Mouse (Mus musculus) heart, postnatal 36 days (tissue): ENCODE results near the gene Adgrg1. TPM values are rescaled to one million over a fixed set of nuclear protein-coding genes. Genes with fewer than 3 reads are reported as not detected.
"Not testable (repeated sequence)": the region's sequence is repeated elsewhere in the genome, so short reads cannot be mapped to it uniquely, and the experiment has no call there.

Experiments used
- DNase-seq, 2 experiments: peaks; one replicate each; pipeline ENCODE4 v3.0.0; 2021 to 2022
- intact Hi-C: fragments of 180-260 bp; cut with DNase I; formaldehyde crosslinking; loops from one replicate; pipeline ENCODE4 v1.15.1; 2025
- total RNA-seq, 2 experiments: library from RNA; stranded (reverse); gene quantifications; 2 replicates each; pipeline ENCODE4 v1.2.3; 2021

The Adgrg1 gene
- total RNA-seq, 2 experiments from 2014 or later = 42.5 to 62.0 TPM

DNA sequence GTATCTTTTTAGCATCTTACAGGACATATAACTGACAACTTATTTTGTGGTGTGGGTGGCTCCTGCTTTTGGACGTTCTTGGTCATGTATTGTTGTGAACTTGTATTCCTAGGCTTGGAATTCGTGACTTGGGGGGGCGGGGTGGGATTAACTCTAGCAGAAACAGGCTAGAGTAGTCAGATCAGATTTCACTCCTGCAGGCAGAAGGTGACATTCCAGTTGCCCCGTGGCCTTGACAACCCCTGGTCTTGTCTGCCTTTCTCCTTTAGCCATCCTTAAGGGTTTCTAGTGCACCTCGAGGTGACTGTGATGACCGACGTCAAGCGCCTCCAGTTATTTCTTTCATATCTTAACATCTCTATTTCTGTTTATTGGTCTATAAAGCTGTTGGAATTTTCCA is 48.6 kb downstream of the Adgrg1 start:
- intact Hi-C loops = no loop called here
- DNase-seq = no peak

DNA sequence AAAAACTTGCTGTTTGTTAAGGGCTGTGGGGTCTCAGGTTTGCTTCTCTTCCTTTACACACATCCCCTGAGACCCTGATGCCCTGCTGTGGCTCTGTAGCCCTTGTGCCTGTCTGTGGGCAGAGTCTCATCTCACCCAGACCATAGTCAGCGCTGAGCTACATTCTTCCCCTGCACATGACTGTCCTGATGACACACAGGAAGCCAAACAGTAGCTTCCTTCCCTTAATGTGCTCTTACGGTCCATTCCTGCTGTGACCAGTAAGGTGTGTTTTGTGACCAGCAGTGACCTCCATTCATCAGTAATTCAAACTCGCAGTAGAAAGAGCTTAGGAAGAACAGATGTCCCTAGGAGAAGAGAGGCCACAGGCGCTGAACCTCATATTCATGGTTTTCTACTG is 49.8 kb downstream of the Adgrg1 start:
- DNase-seq = no peak
- intact Hi-C loops = no loop called here

DNA sequence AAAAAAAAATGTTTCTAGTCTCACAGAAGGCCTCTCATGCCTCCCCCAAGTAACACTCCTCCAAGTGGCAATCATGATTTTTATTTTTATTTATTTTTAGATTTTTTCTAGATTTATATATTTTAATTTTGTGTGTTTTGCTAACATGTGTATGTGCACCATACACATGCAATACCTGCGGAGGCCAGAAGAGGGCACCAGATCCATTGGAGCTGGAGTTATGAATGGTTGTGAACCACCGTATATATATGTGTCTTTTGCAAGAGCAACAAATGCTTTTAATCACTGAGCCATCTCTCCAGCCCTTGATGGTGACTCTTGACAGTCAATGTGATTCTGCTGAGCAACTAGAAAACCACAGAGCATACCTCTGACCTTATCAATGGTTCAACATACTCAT is 50.9 kb downstream of the Adgrg1 start:
- intact Hi-C loops = no loop called here
- no peak for DNase-seq

DNA sequence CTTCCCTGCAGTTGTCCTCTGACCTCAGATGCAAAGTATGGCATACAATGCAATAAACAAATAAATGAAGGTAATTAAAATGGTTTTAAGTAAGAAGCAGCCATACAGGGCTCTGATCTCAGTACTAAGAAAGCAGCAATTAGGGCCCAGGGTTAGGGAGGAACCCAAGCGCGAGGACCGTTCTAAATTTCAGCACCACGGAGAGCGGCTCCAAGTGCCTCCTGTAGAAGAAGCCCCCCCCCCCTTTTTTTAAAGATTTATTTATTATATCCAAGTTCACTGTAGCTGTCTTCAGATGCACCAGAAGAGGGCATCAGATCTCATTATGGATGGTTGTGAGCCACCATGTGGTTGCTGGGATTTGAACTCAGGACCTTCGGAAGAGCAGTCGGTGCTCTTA is 53.8 kb downstream of the Adgrg1 start:
- intact Hi-C loops, DNase-seq: not testable (repeated sequence)

DNA sequence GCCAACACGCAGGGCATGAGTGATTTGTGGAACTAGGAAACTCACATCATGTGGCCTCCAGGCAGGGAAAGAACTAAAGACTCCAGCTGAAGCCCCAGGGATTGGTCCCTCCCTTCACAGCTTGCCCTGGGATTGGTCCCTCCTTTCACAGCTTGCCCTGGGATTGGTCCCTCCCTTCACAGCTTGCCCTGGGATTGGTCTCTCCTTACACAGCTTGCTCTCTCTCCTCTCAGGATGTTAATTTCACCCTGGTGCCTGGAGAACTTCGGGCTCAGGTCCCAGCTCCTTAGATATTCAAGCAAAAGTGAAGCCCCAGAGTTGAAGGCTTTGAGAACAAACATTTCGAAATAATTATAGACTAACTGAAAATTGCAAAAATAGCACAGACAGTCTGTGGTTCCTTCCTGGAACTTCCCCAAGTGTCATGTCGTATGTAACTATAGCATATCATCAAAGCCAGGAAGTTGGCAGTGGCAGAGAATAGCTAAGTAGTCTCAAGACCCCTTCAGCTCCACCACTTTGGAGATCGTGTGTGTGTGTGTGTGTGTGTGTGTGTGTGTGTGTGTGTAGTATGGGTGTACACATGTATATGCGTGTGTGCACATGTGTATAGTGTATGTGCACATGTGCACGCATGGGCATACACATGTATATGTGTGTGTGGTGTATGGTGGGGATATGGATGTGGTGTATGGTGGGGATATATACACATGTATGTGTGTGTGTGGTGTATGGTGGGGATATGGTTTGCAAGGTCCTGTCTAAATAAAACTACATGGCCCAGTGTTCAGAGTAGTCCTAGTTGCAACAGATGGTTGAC is 62.8 kb downstream of the Adgrg1 start:
- intact Hi-C loops = no loop called here
- no peak for DNase-seq

DNA sequence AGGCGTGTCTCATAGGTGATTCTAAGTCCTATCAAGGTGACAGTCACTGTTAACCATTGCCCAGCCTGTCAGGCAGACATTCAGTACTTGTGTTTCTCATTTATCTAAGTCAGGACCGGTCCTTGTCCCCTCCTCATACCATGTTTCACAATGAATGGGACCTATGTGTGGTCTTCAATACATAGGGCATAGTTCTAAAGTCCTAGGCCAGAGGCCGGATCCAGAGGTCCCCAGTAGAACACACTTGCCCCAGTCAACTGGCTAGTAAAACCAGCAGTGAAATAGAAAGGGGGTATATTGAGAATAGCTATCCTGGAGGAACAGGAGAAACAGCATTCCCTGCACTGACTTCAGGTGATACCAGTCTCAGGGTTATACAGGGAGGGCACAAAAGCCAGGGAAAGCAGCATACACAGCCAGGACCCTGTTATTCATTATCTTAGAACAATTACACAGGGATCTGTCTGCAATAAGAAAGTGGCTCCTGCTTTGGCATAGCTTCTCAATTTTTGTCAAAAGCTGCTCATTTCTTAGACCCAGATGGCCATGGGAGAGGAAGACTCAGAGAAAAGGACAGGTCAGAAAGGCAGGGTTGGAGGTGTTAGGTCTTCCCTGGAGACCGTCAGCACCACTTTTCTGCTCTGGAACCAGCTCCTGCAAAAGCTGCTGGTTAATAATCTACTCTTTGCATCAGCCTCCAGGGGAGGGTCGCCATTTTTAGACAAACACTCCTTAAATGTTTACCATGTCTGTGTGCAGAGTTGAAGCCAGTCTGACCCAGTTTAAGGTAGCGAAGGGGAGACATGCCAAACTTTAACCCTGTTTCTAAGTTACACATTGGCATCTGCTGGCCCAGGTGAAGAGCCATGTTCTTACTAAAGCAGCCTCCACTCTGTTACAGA is 67.6 kb downstream of the Adgrg1 start:
- intact Hi-C loops = no loop called here
- DNase-seq = no peak

DNA sequence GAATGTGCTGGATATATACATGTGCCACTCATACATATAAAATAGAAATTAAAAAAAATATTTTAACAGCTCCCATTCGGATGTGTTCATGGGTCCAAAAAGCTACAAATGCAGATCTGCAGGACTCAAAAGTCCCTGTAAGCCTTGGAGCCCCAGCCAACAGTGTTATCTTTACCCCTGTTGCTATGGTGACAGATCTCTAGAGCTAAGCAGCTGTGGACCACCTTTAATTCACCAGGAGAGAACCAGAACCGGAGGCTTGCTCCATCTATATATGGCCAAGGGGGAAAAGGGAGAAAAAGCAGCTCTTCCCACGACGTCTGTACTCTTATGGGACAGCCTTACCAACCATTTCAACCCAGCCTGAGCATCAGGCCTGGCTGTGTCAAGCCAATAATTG is 70.3 kb downstream of the Adgrg1 start:
- no peak for DNase-seq
- intact Hi-C loops = no loop called here

DNA sequence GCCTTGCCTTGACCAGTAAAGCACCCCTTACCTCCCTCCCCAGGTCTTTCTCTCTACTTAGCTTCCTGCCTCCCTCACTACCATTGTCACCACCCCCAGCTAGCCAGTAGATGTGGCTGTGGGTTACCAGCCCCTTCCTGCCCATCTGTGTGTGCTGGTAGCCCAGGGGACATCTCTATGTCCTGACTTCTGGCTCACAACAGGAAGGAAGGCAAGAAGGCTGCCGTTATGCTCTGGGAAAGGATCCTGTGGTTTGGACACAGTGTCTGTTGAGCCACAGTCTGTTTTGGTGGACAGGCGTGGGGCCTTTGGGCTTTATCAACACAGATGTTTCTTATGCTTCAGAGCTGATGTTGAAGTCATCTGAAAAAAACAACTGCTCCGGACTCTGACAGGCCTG is 72.4 kb downstream of the Adgrg1 start:
- intact Hi-C loops = no loop called here
- DNase-seq = no peak

DNA sequence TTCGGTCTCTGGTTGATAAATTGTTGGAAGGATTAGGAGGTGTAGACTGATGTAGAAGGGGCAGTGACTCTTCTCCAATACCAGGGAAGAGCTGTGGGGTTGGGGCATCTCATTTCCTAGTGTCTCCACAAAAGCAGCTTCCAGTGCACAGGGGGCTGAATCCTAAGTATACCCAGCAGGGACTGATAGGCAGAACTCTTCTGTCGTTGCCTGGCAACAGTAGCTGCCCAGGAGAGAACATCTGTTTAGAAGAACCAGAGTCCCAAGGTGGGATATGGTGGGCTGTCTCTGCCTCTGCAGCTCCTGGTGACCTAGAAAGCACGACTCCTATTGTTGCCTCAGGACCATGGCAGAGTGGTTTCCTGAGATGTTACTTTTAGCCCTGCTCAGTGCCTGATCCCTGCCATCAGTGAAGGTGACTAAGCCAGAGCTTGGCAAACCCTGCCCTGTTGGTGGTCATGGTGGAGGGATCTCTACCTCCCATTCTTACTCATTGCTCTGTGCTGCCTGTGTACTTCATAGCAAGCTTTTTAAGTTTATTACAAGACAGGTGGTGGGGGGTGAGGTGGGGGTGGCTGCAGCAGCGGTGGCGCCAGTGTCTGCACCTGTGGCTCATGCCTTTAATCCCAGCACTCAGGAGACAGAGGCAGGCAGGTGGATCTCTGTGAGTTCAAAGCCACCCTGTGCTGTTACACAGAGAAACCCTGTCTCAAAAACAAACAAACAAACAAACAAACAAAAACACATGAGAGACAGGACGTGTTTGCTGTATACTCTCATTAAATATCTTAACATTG is 73.5 kb downstream of the Adgrg1 start:
- no peak for DNase-seq
- intact Hi-C loops = no loop called here

DNA sequence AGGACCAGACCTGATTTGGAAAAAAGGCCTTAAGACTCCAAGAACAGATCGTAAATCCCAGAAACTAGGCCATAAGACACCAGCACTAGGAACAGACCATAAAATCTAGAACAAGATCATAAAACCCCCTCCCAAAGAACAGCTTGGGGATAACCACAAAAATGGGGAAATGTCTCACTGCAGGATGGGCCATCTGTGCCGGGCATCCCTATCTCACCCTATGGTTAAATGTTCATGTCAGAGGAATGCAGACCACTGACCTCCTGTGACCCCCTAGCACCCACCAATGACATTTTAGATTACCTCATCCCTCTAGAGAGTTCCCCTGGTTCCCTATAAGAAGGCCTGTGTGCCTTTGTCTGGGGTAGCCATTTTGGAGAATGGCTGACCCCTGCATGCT is 75.1 kb downstream of the Adgrg1 start:
- intact Hi-C loops = no loop called here

DNA sequence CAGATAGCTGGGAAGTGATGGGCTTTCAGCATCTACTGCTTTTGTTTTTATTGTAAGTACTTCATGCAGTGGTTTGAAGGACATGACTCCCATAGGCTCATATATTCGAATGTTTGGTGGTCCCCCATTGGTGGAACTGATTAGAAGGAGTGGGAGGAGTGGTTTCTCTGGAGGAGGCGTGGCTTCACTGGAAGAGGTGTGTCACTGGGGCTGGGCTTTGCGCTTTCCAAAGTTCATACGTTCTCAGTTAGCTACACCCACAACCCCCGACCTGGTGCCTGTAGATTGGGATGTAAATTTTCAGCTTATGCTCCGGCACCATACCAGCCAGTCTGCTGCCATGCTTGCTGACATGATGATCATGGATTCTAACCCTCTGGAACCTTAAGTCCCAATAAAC is 79.9 kb downstream of the Adgrg1 start:
- no peak for DNase-seq
- intact Hi-C loops = no loop called here

More for the DNA sequence above, 75.1 kb downstream of the Adgrg1 start:
- no peak for DNase-seq

DNA sequence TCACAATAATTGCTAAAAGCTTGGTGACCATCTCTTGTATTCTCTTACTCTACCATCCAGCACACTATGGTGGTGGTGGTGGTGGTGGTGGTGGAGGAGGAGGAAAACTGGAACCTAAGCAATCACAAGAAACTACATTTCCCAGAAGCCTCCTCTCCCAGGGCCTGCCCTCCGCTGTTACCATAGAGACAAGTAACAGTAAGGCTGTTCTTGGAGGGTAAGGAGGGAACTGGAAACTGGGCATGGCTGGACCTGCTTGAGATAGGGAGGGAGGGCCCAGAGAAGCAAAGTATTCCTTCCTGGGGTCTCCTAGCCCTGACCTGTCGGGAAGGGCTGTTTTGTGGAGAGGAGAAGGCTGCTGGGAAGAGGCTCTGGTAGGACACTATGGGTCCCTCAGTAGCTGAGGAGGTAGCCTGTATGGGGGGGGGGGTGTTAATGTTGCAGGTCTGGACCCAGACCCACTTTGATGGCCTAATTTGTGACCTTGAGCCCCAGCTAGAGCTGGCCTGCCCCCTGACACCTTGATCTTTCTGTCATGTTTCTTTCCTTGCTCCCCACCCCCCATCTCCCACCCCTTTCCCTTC is 80.5 kb downstream of the Adgrg1 start, which contains the start of gene Drc7:
Drc7 (plus strand) TSS at position 177 of the 584 bp plus-strand sequence.
- DNase-seq = no peak
- intact Hi-C loops = no loop called here

DNA sequence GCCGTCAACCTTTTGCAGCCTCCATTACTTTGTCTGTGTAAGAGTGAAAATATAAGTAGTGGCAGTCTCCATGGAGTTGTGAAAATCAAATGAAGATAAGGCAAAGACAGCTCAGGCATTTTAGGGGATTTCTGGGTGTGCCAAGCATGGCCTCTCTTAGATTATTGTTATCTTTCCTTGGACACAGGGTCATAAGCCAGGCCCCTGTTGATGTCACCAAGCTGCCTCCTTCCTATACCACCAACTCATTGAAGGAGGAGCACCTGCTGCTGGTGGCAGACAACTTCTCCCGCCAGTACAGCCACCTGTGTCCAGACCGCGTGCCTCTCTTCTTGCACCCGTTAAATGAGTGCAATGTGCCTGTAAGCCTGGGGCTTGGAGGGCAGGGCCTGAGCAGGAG is 81.9 kb downstream of the Adgrg1 start:
- intact Hi-C loops = no loop called here

DNA sequence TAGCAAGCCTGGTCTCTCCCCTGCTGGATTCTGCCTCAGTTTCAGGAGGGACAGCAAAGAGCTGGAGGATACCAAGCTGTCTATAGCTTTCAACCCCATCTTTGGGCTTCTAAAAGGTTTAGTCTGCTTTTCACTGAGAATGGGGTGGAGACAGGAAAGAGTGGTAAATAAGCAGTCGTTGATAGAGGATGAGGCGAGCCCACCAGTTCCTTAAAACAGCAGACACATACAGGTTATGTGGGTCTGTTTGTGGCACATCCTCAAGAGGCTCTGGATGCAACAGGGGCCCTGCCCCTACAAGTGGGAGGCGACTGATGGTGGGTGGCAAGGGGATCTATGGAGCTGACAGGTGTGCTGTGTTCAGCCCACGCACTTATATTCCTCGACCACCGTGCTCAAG is 84.1 kb downstream of the Adgrg1 start:
- no peak for DNase-seq
- intact Hi-C loops = no loop called here

More for the DNA sequence above, 81.9 kb downstream of the Adgrg1 start:
- no peak for DNase-seq

DNA sequence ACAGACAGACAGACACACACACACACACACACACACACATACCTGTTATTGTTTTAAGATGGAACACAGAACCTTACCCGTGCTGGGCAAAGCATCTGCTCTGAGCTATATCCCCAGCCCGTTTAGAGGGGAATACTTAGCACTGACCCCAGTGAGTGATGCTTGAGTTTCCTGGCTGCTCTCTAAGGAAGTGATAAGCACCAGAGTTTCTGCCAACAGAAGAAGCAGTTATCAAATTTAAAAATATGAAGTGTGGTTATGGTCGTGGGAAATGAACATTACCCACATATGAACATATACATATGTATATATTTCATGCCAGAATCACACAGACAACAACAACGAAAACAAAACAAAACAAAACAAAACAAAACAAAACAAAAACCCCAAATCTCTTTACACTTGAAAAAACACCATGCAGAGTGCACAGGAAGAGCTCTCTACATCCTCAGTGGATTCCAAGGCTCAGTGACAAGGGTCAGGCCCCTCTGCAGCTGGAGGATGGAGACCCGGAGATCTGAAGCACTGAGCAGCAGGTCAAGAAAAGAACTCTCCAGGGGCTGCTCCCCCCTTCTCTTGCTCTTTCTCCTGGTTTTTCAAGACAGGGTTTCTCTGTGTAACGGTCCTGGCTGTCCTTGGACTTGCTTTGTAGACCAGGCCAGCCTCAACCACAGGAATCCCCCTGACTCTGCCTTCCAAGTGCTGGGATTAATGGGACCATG is 85.4 kb downstream of the Adgrg1 start:
- intact Hi-C loops = no loop called here
- no peak for DNase-seq

Other genes with a start within 250 kb of the Adgrg1 start
- gene Ccl22, start 229.2 kb upstream of the Adgrg1 start, total RNA-seq = not detected
- gene Cx3cl1, start 202.7 kb upstream of the Adgrg1 start, total RNA-seq = 1 to 10 TPM; 2.9 to 4.4 TPM
- not detected for gene Ccl17, start 164.3 kb upstream of the Adgrg1 start, total RNA-seq
- gene Coq9, start 136.4 kb upstream of the Adgrg1 start, total RNA-seq = 100 to 1,000 TPM; 536 to 626 TPM
- gene Ciapin1, start 136.4 kb upstream of the Adgrg1 start, total RNA-seq = 10 to 100 TPM; 73.7 to 91.4 TPM
- gene Polr2c, start 117.3 kb upstream of the Adgrg1 start, total RNA-seq = 10 to 100 TPM; 69.1 to 69.9 TPM
- 10 to 100 TPM; 16.6 to 20.4 TPM for gene Dok4, start 98.4 kb upstream of the Adgrg1 start, total RNA-seq
- gene Ccdc102a, start 56.7 kb upstream of the Adgrg1 start, total RNA-seq = 1 to 10 TPM; 6.8 to 6.9 TPM
- gene Adgrg5, start 51.1 kb upstream of the Adgrg1 start, total RNA-seq = under 1 TPM; 0.24 to 0.31 TPM
- gene Adgrg3, start 42.9 kb downstream of the Adgrg1 start, total RNA-seq = 1 to 10 TPM; 1.9 to 2.1 TPM
- not detected for gene Drc7, start 80.4 kb downstream of the Adgrg1 start, total RNA-seq
- 1 to 10 TPM; 7.2 to 7.5 TPM for gene Katnb1, start 106.4 kb downstream of the Adgrg1 start, total RNA-seq
- 10 to 100 TPM; 65.4 to 71.2 TPM for gene Kifc3, start 228.1 kb downstream of the Adgrg1 start, total RNA-seq